Mouse (Mus musculus) heart, adult 8-10 months (tissue): Measurements from ENCODE around the gene Rtl6. TPM values are rescaled to one million over a fixed set of nuclear protein-coding genes. Genes with fewer than 3 reads are reported as not detected.

ENCODE experiments used
- DNase-seq: peaks from one replicate; pipeline ENCODE4 v3.0.0; 2022; ENCODE audit warnings: low spot score
- total RNA-seq, 4 experiments: library from RNA; stranded (reverse); gene quantifications; 2 replicates each; pipeline ENCODE4 v1.2.4; 2022

Gene Rtl6
- total RNA-seq = 1 to 10 TPM; 6.1 to 8.3 (median 6.6) TPM

- DNase-seq = peak; percentile 79
Observed at GRCm38 (mm10) chr15:84557189-84557921, at the start of gene Rtl6. TSS of gene Rtl6 (minus strand) at chr15:84557823.

GRCm38 (mm10) chr15:84603267-84603963 is 45.8 kb upstream of the Rtl6 start:
- DNase-seq = no peak

- no peak for DNase-seq
Observed at GRCm38 (mm10) chr15:84600977-84601595, 43.5 kb upstream of the Rtl6 start.

- DNase-seq = no peak
Observed at GRCm38 (mm10) chr15:84598911-84599310, 41.3 kb upstream of the Rtl6 start.

GRCm38 (mm10) chr15:84597816-84598215 is 40.2 kb upstream of the Rtl6 start:
- DNase-seq = no peak

GRCm38 (mm10) chr15:84597021-84597420 is 39.4 kb upstream of the Rtl6 start:
- no peak for DNase-seq

- no peak for DNase-seq
Observed at GRCm38 (mm10) chr15:84595241-84595945, 37.8 kb upstream of the Rtl6 start.

- DNase-seq = no peak
Observed at GRCm38 (mm10) chr15:84593514-84593913, 35.9 kb upstream of the Rtl6 start.

GRCm38 (mm10) chr15:84592240-84592639 is 34.6 kb upstream of the Rtl6 start:
- no peak for DNase-seq

GRCm38 (mm10) chr15:84591573-84592139 is 34.0 kb upstream of the Rtl6 start:
- DNase-seq = no peak

- no peak for DNase-seq
Observed at GRCm38 (mm10) chr15:84588371-84588821, 30.8 kb upstream of the Rtl6 start.

- no peak for DNase-seq
Observed at GRCm38 (mm10) chr15:84578607-84579006, 21.0 kb upstream of the Rtl6 start.

- DNase-seq = no peak
Observed at GRCm38 (mm10) chr15:84577019-84577418, 19.4 kb upstream of the Rtl6 start.

GRCm38 (mm10) chr15:84566568-84567110 is 9.0 kb upstream of the Rtl6 start:
- DNase-seq = no peak

GRCm38 (mm10) chr15:84561501-84561900 is 3.9 kb upstream of the Rtl6 start:
- DNase-seq = no peak

- DNase-seq = no peak
Observed at GRCm38 (mm10) chr15:84556674-84557073, 949 bp downstream of the Rtl6 start.

- DNase-seq = no peak
Observed at GRCm38 (mm10) chr15:84551065-84551464, 6.6 kb downstream of the Rtl6 start.

- DNase-seq = no peak
Observed at GRCm38 (mm10) chr15:84549291-84549797, 8.3 kb downstream of the Rtl6 start.

- DNase-seq = no peak
Observed at GRCm38 (mm10) chr15:84546028-84546427, 11.6 kb downstream of the Rtl6 start.

- DNase-seq = no peak
Observed at GRCm38 (mm10) chr15:84541175-84541574, 16.4 kb downstream of the Rtl6 start.

GRCm38 (mm10) chr15:84538974-84539588 is 18.5 kb downstream of the Rtl6 start:
- DNase-seq = no peak
